Mouse (Mus musculus) lung, embryonic 16.5 days (tissue): Measurements from ENCODE around the gene 2410131K14Rik. TPM values are rescaled to one million over a fixed set of nuclear protein-coding genes. Genes with fewer than 3 reads are reported as not detected.

Experiments
- ATAC-seq: fragments of 200-750 bp; cut with Nextera tagmentation; 2 replicates; pipeline ENCODE4 v1.8.0; 2017; ENCODE audit warnings: low read depth, mild to moderate bottlenecking, moderate library complexity
- H3K27ac ChIP-seq: fragments of 300-500 bp; sonication (generic); 2 replicates; pipeline ENCODE4 v1.5.1; 2014; ENCODE audit warnings: mild to moderate bottlenecking, control low read depth, low read length
- H3K27me3 ChIP-seq: fragments of 300-500 bp; sonication (generic); 2 replicates; pipeline ENCODE4 v1.6.1; 2014; ENCODE audit warnings: low read depth, low read length, mixed read lengths; ENCODE audit not compliant: control insufficient read depth, insufficient read depth
- H3K36me3 ChIP-seq: fragments of 300-500 bp; sonication (generic); 2 replicates; pipeline ENCODE4 v1.6.1; 2014; ENCODE audit warnings: low read length; ENCODE audit not compliant: control insufficient read depth, insufficient read depth
- H3K4me1 ChIP-seq: fragments of 300-500 bp; sonication (generic); replicated peaks from 2 replicates; pipeline ENCODE4 v1.6.1; 2014; ENCODE audit warnings: low read length, mixed read lengths; ENCODE audit not compliant: control insufficient read depth, insufficient read depth
- H3K4me2 ChIP-seq: fragments of 300-500 bp; sonication (generic); 2 replicates; pipeline ENCODE4 v1.6.1; 2014; ENCODE audit warnings: low read depth, low read length, control low read depth
- H3K4me3 ChIP-seq: fragments of 300-500 bp; sonication (generic); 2 replicates; pipeline ENCODE4 v1.5.1; 2014; ENCODE audit warnings: mild to moderate bottlenecking, low read length, control low read depth
- H3K9ac ChIP-seq: fragments of 300-500 bp; sonication (generic); 2 replicates; pipeline ENCODE4 v1.6.1; 2014; ENCODE audit warnings: low read length, control low read depth
- H3K9me3 ChIP-seq: fragments of 300-500 bp; sonication (generic); 2 replicates; pipeline ENCODE4 v1.6.1; 2016; ENCODE audit warnings: low read length; ENCODE audit not compliant: control insufficient read depth
- WGBS: fragments of 180-500 bp; shearing (Covaris S2); extraction: QIAGEN DNeasy Blood & Tissue Kit; methylation state at CpG from one replicate; pipeline ENCODE4 v1.1.7; 2014; 5-methylcytosine and 5-hydroxymethylcytosine counted together
- polyA plus RNA-seq: library from polyadenylated mRNA; unstranded; fragments of >200 nt; fragmentation: Nextera tagmentation; extraction: Ambion mirVana; gene quantifications from 2 replicates; pipeline ENCODE4 v1.2.1, GENCODE M21; 2015

The 2410131K14Rik gene
- polyA plus RNA-seq, 1 experiment from 2014 or later, result 7.2 TPM

GRCm38 (mm10) chr5:118223142-118223757 lies 21.8 kb upstream of the 2410131K14Rik start:
- WGBS, result 33% methylated on average over 9 of the region's 9 CpGs

GRCm38 (mm10) chr5:118230071-118230611 lies 14.9 kb upstream of the 2410131K14Rik start:
- no peak for ATAC-seq
- 88% methylated on average over 13 of the region's 13 CpGs for WGBS
- H3K27ac ChIP-seq, result no peak overlapping the region

More at GRCm38 (mm10) chr5:118223142-118223757, 21.8 kb upstream of the 2410131K14Rik start:
- Histone ChIP-seq H3K27me3 (no peaks in the 10 kb centered on the region), H3K36me3 (no peaks in the 10 kb centered on the region), H3K4me1 (no peaks in the 10 kb centered on the region), H3K4me3 (no peak overlapping the region), H3K27ac (no peak overlapping the region), H3K9me3 (no peaks in the 10 kb centered on the region), H3K9ac (no peak overlapping the region), H3K4me2 (no peak overlapping the region)
- no peak for ATAC-seq

GRCm38 (mm10) chr5:118236891-118237290 lies 8.1 kb upstream of the 2410131K14Rik start:
- no peaks in the 10 kb centered on the region for H3K4me1 ChIP-seq
- H3K4me3 ChIP-seq, result no peak overlapping the region
- H3K27me3 ChIP-seq, result no peaks in the 10 kb centered on the region
- H3K27ac ChIP-seq, result no peak overlapping the region
- no peak for ATAC-seq
- no peaks in the 10 kb centered on the region for H3K36me3 ChIP-seq
- no peak overlapping the region for H3K4me2 ChIP-seq
- WGBS, result 89% methylated on average over 10 of the region's 12 CpGs
- no peak overlapping the region for H3K9ac ChIP-seq
- H3K9me3 ChIP-seq, result no peaks in the 10 kb centered on the region

More at GRCm38 (mm10) chr5:118230071-118230611, 14.9 kb upstream of the 2410131K14Rik start:
- Histone ChIP-seq H3K4me1 (no peaks in the 10 kb centered on the region), H3K4me2 (no peak overlapping the region), H3K36me3 (no peaks in the 10 kb centered on the region), H3K9ac (no peak overlapping the region), H3K4me3 (no peak overlapping the region), H3K27me3 (no peaks in the 10 kb centered on the region), H3K9me3 (no peaks in the 10 kb centered on the region)

- ATAC-seq, result no peak
- no peaks in the 10 kb centered on the region for H3K9me3 ChIP-seq
- 84% methylated on average over 12 of the region's 12 CpGs for WGBS
Measured at GRCm38 (mm10) chr5:118239671-118240070, 5.4 kb upstream of the 2410131K14Rik start.

GRCm38 (mm10) chr5:118245606-118246308 lies 730 bp downstream of the 2410131K14Rik start:
- H3K27ac ChIP-seq, result peak overlapping the region; percentile 37; the same call in 1 of the 2 replicates
- ATAC-seq, result no peak
- peaks cover 10% of the 10 kb centered on the region for H3K4me1 ChIP-seq
- peak overlapping the region; percentile 72 for H3K4me3 ChIP-seq
- peak overlapping the region; percentile 72 for H3K9ac ChIP-seq
- no peaks in the 10 kb centered on the region for H3K36me3 ChIP-seq
- H3K4me2 ChIP-seq, result peak overlapping the region; percentile 63
- no peaks in the 10 kb centered on the region for H3K9me3 ChIP-seq
- no peaks in the 10 kb centered on the region for H3K27me3 ChIP-seq
- WGBS, result 8% methylated on average over 15 of the region's 15 CpGs

More at GRCm38 (mm10) chr5:118239671-118240070, 5.4 kb upstream of the 2410131K14Rik start:
- H3K4me3 ChIP-seq, result no peak overlapping the region
- H3K27me3 ChIP-seq, result no peaks in the 10 kb centered on the region
- H3K9ac ChIP-seq, result no peak overlapping the region
- no peak overlapping the region for H3K27ac ChIP-seq
- H3K36me3 ChIP-seq, result no peaks in the 10 kb centered on the region
- H3K4me2 ChIP-seq, result no peak overlapping the region
- 0 out of 2 replicates have a peak, but pooled peaks cover 3% of the 10 kb centered on the region for H3K4me1 ChIP-seq

- no peak overlapping the region for H3K4me3 ChIP-seq
- H3K9me3 ChIP-seq, result no peaks in the 10 kb centered on the region
- H3K27me3 ChIP-seq, result no peaks in the 10 kb centered on the region
- no peak overlapping the region for H3K9ac ChIP-seq
- peaks cover 10% of the 10 kb centered on the region for H3K4me1 ChIP-seq
- WGBS, result 83% methylated on average over 8 of the region's 8 CpGs
- H3K4me2 ChIP-seq, result no peak overlapping the region
- no peaks in the 10 kb centered on the region for H3K36me3 ChIP-seq
- no peak for ATAC-seq
- H3K27ac ChIP-seq, result no peak overlapping the region
Measured at GRCm38 (mm10) chr5:118247378-118247777, 2.4 kb downstream of the 2410131K14Rik start.

- Histone ChIP-seq H3K4me1 (peaks cover 5% of the 10 kb centered on the region), H3K27me3 (no peaks in the 10 kb centered on the region), H3K27ac (no peak overlapping the region), H3K4me2 (no peak overlapping the region), H3K36me3 (no peaks in the 10 kb centered on the region), H3K4me3 (no peak overlapping the region), H3K9me3 (no peaks in the 10 kb centered on the region), H3K9ac (no peak overlapping the region)
- 78% methylated on average over 7 of the region's 7 CpGs for WGBS
- no peak for ATAC-seq
Measured at GRCm38 (mm10) chr5:118250987-118251386, 6.0 kb downstream of the 2410131K14Rik start.

GRCm38 (mm10) chr5:118253551-118253950 lies 8.5 kb downstream of the 2410131K14Rik start:
- H3K4me1 ChIP-seq, result no peaks in the 10 kb centered on the region
- ATAC-seq, result no peak
- H3K27me3 ChIP-seq, result no peaks in the 10 kb centered on the region
- no peaks in the 10 kb centered on the region for H3K9me3 ChIP-seq
- WGBS, result 90% methylated on average over 3 of the region's 3 CpGs
- no peak overlapping the region for H3K27ac ChIP-seq
- no peak overlapping the region for H3K9ac ChIP-seq
- H3K4me2 ChIP-seq, result no peak overlapping the region
- peaks cover 13% of the 10 kb centered on the region for H3K36me3 ChIP-seq
- H3K4me3 ChIP-seq, result no peak overlapping the region

GRCm38 (mm10) chr5:118256981-118257380 lies 12.0 kb downstream of the 2410131K14Rik start:
- WGBS, result 93% methylated on average over 4 of the region's 4 CpGs
- Histone ChIP-seq H3K4me3 (no peak overlapping the region), H3K27ac (no peak overlapping the region), H3K36me3 (peaks cover 21% of the 10 kb centered on the region), H3K4me1 (peaks cover 16% of the 10 kb centered on the region), H3K9ac (no peak overlapping the region), H3K27me3 (no peaks in the 10 kb centered on the region), H3K4me2 (no peak overlapping the region), H3K9me3 (no peaks in the 10 kb centered on the region)
- ATAC-seq, result no peak
